Mouse (Mus musculus): ENCODE results near the gene Il6ra.

- TF ChIP-seq POLR2AphosphoS2 (IDR thresholded peaks at IDR 0.05; ENCODE audit: insufficient read length, low read depth) (no peak), POLR2A (IDR thresholded peaks at IDR 0.05; ENCODE audit: insufficient read length, low read depth) (no peak), USF1 (IDR thresholded peaks at IDR 0.05; ENCODE audit: low read depth) (no peak), CEBPB (IDR thresholded peaks at IDR 0.05; ENCODE audit: insufficient read depth, poor library complexity, severe bottlenecking) (no peak), MYOD1 (IDR thresholded peaks at IDR 0.05; ENCODE audit: control insufficient read depth in 1 of 3, insufficient read length in 2 of 3, low read depth in 2 of 3) (no peak), TCF12 (IDR thresholded peaks at IDR 0.05; ENCODE audit: insufficient read depth, poor library complexity, severe bottlenecking) (no peak), MAX (IDR thresholded peaks at IDR 0.05; ENCODE audit: low read depth) (no peak), E2F4 (IDR thresholded peaks at IDR 0.05; ENCODE audit: insufficient read depth) (no peak), TCF3 (IDR thresholded peaks at IDR 0.05; ENCODE audit: insufficient read length, low read depth) (no peak), MYOG (IDR thresholded peaks at IDR 0.05; ENCODE audit: control insufficient read depth in 1 of 3, insufficient read depth in 1 of 3, insufficient read length in 2 of 3, low read depth in 2 of 3) (no peak), REST (IDR thresholded peaks at IDR 0.05; ENCODE audit: insufficient read depth, insufficient read length) (no peak), SRF (IDR thresholded peaks at IDR 0.05; ENCODE audit: control insufficient read depth, insufficient read length, low read depth) (no peak)
These were observed 44.0 kb downstream of the Il6ra start for GRCm38 (mm10) chr3:89868956-89869355.
